Mouse (Mus musculus) midbrain, postnatal 0 days (tissue): ENCODE data around the gene Uroc1. TPM values are rescaled to one million over a fixed set of nuclear protein-coding genes. Genes with fewer than 3 reads are reported as not detected.
A peak's percentile ranks its signal among the peaks of the same experiment; 100 is the strongest.

Experiments
- ATAC-seq: fragments of 200-750 bp; cut with Nextera tagmentation; 2 replicates; pipeline ENCODE4 v1.8.0; 2017; ENCODE audit warnings: moderate number of reproducible peaks, mild to moderate bottlenecking, moderate TSS enrichment, moderate library complexity; ENCODE audit not compliant: low FRiP score
- DNase-seq: peaks from one replicate; pipeline ENCODE4 v3.0.0-alpha.2; 2015; ENCODE audit warnings: low spot score
- H3K27ac ChIP-seq: fragments of 300-500 bp; sonication (generic); 2 replicates; pipeline ENCODE4 v1.5.1; 2014; ENCODE audit warnings: low read depth, mild to moderate bottlenecking, low read length, mixed read lengths
- H3K27me3 ChIP-seq: fragments of 300-500 bp; sonication (generic); 2 replicates; pipeline ENCODE4 v1.6.1; 2014; ENCODE audit warnings: low read length, control low read depth, mixed read lengths; ENCODE audit not compliant: insufficient read depth
- H3K36me3 ChIP-seq: fragments of 300-500 bp; sonication (generic); 2 replicates; pipeline ENCODE4 v1.6.1; 2014; ENCODE audit warnings: low read length, control low read depth, mixed read lengths; ENCODE audit not compliant: insufficient read depth
- H3K4me1 ChIP-seq: fragments of 300-500 bp; sonication (generic); 2 replicates; pipeline ENCODE4 v1.6.1; 2014; ENCODE audit warnings: mild to moderate bottlenecking, control low read depth, antibody characterized with exemption, low read length, mixed read lengths; ENCODE audit not compliant: insufficient read depth
- H3K4me2 ChIP-seq: fragments of 300-500 bp; sonication (generic); 2 replicates; pipeline ENCODE4 v1.6.1; 2014; ENCODE audit warnings: low read depth, mild to moderate bottlenecking, low read length, mixed read lengths; ENCODE audit not compliant: poor library complexity, severe bottlenecking
- H3K4me3 ChIP-seq: fragments of 300-500 bp; sonication (generic); 2 replicates; pipeline ENCODE4 v1.5.1; 2014; ENCODE audit warnings: low read depth, mild to moderate bottlenecking, low read length, moderate library complexity
- H3K9ac ChIP-seq: fragments of 300-500 bp; sonication (generic); replicated peaks from 2 replicates; pipeline ENCODE4 v1.6.1; 2014; ENCODE audit warnings: mild to moderate bottlenecking, low read length, moderate library complexity, mixed read lengths; ENCODE audit not compliant: poor library complexity, severe bottlenecking
- H3K9me3 ChIP-seq: fragments of 300-500 bp; sonication (generic); 2 replicates; pipeline ENCODE4 v1.6.1; 2016; ENCODE audit warnings: low read length, control low read depth
- CTCF ChIP-seq: IDR thresholded peaks from 2 replicates; pipeline ENCODE4 v1.5.1; 2016; ENCODE audit warnings: antibody characterized with exemption, mild to moderate bottlenecking
- WGBS: fragments of 180-500 bp; shearing (Covaris S2); extraction: QIAGEN DNeasy Blood & Tissue Kit; methylation state at CpG from one replicate; pipeline ENCODE4 v1.1.7; 2014; 5-methylcytosine and 5-hydroxymethylcytosine counted together
- polyA plus RNA-seq: library from polyadenylated mRNA; unstranded; fragments of >200 nt; fragmentation: Nextera tagmentation; extraction: Ambion mirVana; gene quantifications from 2 replicates; pipeline ENCODE4 v1.2.1, GENCODE M21; 2015
- total RNA-seq: library from RNA; depleted of rRNA; stranded (reverse); fragments of >200 nt; gene quantifications from 2 replicates; pipeline ENCODE4 v1.2.3, GENCODE M21; 2014; rRNA removed

Uroc1 gene
- not detected in 2 replicates for total RNA-seq
- polyA plus RNA-seq, result not detected in 2 replicates

DNA sequence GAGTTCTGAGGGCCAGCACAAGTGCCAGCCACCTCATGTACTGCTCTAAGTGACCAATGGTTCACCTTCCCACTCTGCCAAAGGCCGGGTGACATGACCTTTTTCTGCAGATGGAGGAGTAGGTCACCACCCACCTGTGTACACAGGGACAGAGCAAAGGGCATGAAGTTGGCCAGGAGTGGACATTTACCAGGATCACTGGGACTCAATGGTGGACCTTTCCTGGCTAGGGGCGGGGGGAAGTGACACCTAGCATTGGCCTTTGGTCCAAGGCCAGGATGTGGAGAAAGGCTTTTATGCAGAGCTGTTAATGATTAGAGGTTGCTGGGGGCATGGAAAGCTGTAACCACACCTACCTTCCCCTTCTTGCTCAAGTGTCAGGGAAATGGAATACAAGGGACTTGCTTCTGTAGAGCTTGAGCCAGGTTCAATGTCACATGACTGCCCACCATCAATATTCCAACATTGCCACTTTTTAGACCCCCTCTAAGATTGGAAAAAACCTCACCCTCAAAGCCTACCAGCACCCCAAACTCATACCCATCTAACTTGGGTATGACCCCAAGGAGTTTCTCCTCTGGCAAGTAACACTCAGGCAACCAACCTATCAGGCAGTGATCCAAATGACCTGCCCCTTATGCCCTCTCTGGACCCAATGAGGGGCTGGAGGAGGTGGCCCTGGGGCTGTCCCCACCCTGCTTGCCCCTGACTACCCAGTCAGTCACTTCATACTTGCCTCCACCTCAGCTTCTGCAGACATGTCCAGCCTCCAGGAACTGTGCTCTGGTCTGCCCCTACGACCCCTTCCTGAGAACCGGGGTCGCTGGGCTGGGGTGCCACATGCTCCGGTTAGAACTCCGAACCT is at the start of gene Uroc1:
Gene Uroc1, plus strand, starts transcription at position 724 of the 865 bp plus-strand sequence.
- Histone ChIP-seq H3K4me2 (no peak within 1 kb of the TSS), H3K27ac (no peak within 1 kb of the TSS), H3K27me3 (no peaks in the 10 kb centered on the region), H3K9me3 (no peaks in the 10 kb centered on the region), H3K4me1 (no peaks in the 10 kb centered on the region), H3K9ac (no peak within 1 kb of the TSS), H3K4me3 (no peak within 1 kb of the TSS), H3K36me3 (no peaks in the 10 kb centered on the region)
- ATAC-seq (no peak), DNase-seq (no peak)
- TF ChIP-seq CTCF, result no peak
- 87% methylated on average over 7 of the region's 7 CpGs for WGBS

DNA sequence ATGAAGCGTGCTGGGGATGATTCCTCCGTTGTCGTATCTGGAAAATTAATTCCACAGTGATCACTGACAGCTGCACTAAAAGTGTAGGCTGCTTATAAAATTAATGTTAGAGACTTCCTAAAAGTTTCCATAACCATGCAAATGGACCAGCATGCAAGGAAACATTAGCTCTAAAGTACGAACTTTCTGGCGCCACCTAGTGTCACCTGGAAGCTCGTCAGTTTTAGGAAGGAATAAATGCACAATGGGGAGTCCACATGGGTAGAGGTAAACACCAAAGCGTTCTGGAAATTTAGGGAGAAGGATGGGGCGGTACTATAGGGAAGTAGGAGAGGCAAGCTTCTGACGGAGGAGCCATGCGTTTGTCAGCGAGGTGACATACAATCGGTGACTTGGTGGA is 44.8 kb upstream of the Uroc1 start:
- Histone ChIP-seq H3K27me3 (no peaks in the 10 kb centered on the region), H3K4me1 (no peaks in the 10 kb centered on the region), H3K27ac (no peak overlapping the region), H3K9ac (no peak overlapping the region), H3K4me3 (no peak overlapping the region), H3K36me3 (no peaks in the 10 kb centered on the region), H3K9me3 (no peaks in the 10 kb centered on the region), H3K4me2 (no peak overlapping the region)
- peak; percentile 58 for TF ChIP-seq CTCF
- 57% methylated on average over 12 of the region's 12 CpGs for WGBS
- ATAC-seq, result no peak
- peak; percentile 22 for DNase-seq

DNA sequence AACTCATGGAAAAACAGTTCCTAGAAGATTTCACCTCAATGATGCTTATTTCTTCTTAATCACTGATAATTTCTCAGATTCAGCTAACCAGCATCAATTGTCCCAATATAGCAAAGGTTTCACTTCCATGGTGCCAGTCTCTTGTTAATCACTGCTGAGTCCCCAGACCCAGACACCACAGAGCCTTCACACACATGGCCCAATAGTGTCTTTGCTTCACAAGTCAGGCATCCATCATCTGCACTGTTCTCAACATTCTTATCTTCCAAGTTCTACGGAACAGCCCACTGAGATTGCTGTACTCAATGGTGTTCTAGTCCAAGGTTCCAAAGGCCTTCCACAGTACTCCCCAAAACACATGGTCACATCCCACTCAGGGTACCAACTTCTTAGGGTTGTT is 32.2 kb upstream of the Uroc1 start, which contains the start of gene BC048671:
Gene BC048671, plus strand, starts transcription at position 301 of the 400 bp plus-strand sequence.
- WGBS, result 97% methylated on average over 1 of the region's 1 CpGs
- ATAC-seq (no peak), DNase-seq (no peak)
- no peaks in the 10 kb centered on the region for H3K9me3 ChIP-seq
- no peaks in the 10 kb centered on the region for H3K36me3 ChIP-seq
- no peak within 1 kb of the TSS for H3K27ac ChIP-seq
- TF ChIP-seq CTCF, result no peak
- no peak within 1 kb of the TSS for H3K9ac ChIP-seq
- H3K4me2 ChIP-seq, result no peak within 1 kb of the TSS
- H3K4me1 ChIP-seq, result no peaks in the 10 kb centered on the region
- H3K27me3 ChIP-seq, result no peaks in the 10 kb centered on the region
- no peak within 1 kb of the TSS for H3K4me3 ChIP-seq

DNA sequence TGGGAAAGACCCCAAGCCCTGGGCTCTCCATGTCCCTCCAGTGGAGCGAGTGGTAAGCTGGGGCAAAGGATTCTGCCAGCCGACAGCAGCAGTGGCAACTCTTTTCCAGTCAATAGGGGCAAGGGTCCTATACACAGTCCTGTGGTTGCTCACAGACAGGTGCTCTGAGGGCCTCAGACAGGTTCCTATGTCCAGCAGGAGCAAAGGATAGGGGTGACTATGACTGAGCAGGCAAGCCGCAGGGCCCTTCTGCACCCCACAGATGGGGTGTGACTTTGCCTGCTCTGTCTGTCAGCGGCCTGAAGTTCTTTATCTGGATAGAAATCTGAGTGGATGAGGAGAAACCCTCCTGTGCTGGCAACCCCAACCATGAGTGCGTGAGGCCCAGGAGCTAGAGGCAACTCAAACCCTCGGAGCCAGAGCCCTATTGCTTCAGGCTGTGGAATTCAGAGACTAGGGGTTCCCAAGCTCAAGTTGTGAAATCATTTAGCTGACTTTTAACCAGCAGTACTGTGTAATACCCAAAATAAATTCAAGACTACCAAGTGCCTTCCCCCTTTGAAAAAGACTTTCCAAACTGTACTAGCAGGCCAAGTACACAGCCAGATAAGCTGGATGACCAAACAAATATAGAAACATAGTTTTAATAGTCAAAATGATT is 26.6 kb upstream of the Uroc1 start:
- ATAC-seq (no peak), DNase-seq (no peak)
- H3K36me3 ChIP-seq, result no peaks in the 10 kb centered on the region
- H3K27me3 ChIP-seq, result no peaks in the 10 kb centered on the region
- H3K4me3 ChIP-seq, result no peak overlapping the region
- no peaks in the 10 kb centered on the region for H3K4me1 ChIP-seq
- H3K27ac ChIP-seq, result no peak overlapping the region
- H3K9me3 ChIP-seq, result 0 out of 2 replicates have a peak, but pooled peaks cover 8% of the 10 kb centered on the region
- H3K9ac ChIP-seq, result no peak overlapping the region
- WGBS, result 85% methylated on average over 6 of the region's 6 CpGs
- no peak overlapping the region for H3K4me2 ChIP-seq
- TF ChIP-seq CTCF, result no peak

DNA sequence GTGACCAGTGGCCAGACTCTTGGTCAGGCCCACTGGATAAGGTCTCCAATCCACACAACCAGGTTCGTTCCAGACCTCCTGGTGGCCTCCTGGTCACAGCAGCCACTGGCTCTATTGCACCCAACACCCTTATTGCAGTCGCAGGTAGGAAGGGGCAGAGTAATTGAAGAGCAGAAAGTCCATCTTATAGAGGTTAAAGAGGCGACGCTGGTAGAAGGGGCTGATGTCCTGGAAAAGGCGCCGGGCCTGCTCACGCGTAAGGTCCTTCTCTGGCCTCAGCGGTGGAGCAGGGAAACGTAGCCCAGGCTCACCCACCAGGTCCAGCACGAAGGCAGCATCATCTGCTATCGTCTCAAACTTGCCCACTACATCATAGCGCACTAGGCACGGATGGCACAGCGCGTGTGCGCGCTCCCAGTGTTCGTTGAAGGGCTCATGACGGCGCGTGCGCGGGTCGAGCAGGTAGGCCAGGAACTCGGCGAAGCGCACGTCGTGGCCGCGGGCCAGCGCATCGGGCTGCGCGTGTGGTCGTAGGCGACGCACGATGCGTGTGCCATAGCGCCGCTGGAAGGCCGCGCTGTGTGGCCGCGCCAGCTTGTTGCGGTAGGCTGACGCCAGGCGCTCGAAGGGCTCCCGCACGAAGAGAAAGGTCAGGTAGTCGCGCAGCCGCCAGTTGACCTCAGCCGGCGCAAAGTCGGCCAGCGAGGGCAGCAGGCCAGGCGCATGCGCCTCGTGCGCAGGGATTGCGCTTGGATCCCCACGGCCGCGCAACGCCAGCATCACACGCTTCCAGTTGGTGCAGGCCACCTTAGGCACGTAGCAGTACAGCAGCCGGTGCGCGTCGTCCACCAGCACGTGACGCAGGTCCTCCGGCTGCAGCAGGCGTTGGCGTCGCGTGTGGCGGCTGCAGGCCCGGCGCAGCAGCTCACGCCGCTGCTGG is 24.0 kb upstream of the Uroc1 start:
- 88% methylated on average over 87 of the region's 87 CpGs for WGBS
- ATAC-seq (no peak), DNase-seq (no peak)
- Histone ChIP-seq H3K9ac (no peak overlapping the region), H3K27ac (no peak overlapping the region), H3K4me2 (no peak overlapping the region), H3K27me3 (no peaks in the 10 kb centered on the region), H3K4me3 (no peak overlapping the region), H3K9me3 (0 out of 2 replicates have a peak, but pooled peaks cover 8% of the 10 kb centered on the region), H3K4me1 (no peaks in the 10 kb centered on the region), H3K36me3 (no peaks in the 10 kb centered on the region)
- TF ChIP-seq CTCF, result no peak
